Mouse (Mus musculus) left cerebral cortex, adult 11 months (tissue): ENCODE measurements at regions not wholly inside any gene's neighbourhood (a gene's known extent, or its start where the extent isn't known, plus 50 kb on each side); places are given as distances from the start of the nearest gene placed in this dataset.
"Not testable (repeated sequence)": the region's sequence is repeated elsewhere in the genome, so short reads cannot be mapped to it uniquely, and the experiment has no call there.

Experiments used
- DNase-seq: peaks from one replicate; pipeline ENCODE4 v3.0.0; 2022; ENCODE audit warnings: low spot score

GRCm38 (mm10) chr4:75466880-75467327 lies 188.8 kb upstream of the Dmac1 start:
- DNase-seq = peak; percentile 1

GRCm38 (mm10) chr4:75463579-75463978 lies 185.5 kb upstream of the Dmac1 start:
- DNase-seq = no peak

- no peak for DNase-seq
Measured at GRCm38 (mm10) chr4:75449478-75449877, 171.4 kb upstream of the Dmac1 start.

- no peak for DNase-seq
Measured at GRCm38 (mm10) chr4:75423296-75423695, 145.2 kb upstream of the Dmac1 start.

GRCm38 (mm10) chr4:75400754-75401153 lies 122.6 kb upstream of the Dmac1 start:
- DNase-seq = not testable (repeated sequence)

GRCm38 (mm10) chr4:75394992-75395391 lies 116.9 kb upstream of the Dmac1 start:
- no peak for DNase-seq

- no peak for DNase-seq
Measured at GRCm38 (mm10) chr4:75394264-75394663, 116.2 kb upstream of the Dmac1 start.

GRCm38 (mm10) chr4:75386271-75386938 lies 108.3 kb upstream of the Dmac1 start:
- DNase-seq = no peak

- peak; percentile 10 for DNase-seq
Measured at GRCm38 (mm10) chr4:75359496-75359895, 81.4 kb upstream of the Dmac1 start.

GRCm38 (mm10) chr4:75355621-75356020 lies 77.5 kb upstream of the Dmac1 start:
- no peak for DNase-seq

- DNase-seq = no peak
Measured at GRCm38 (mm10) chr4:75334496-75334895, 56.4 kb upstream of the Dmac1 start.

- no peak for DNase-seq
Measured at GRCm38 (mm10) chr4:75332791-75333190, 54.7 kb upstream of the Dmac1 start.

GRCm38 (mm10) chr4:75329511-75330171 lies 51.5 kb upstream of the Dmac1 start:
- DNase-seq = no peak
